Mouse (Mus musculus) inflammation-experienced regulatory T-cells, adult 6 months (primary cell): ENCODE data around the gene Olfr996. TPM values are rescaled to one million over a fixed set of nuclear protein-coding genes. Genes with fewer than 3 reads are reported as not detected.
"Not testable (repeated sequence)": the region's sequence is repeated elsewhere in the genome, so short reads cannot be mapped to it uniquely, and the experiment has no call there.

ENCODE experiments used
- ATAC-seq: one replicate; pipeline ENCODE4 v1.8.0; 2017
- polyA plus RNA-seq, 3 experiments: library from polyadenylated mRNA; unstranded; fragments of 100-300 nt; shearing (Covaris generic); gene quantifications; one replicate each; pipeline ENCODE4 v1.2.1; 2017

Gene Olfr996
- polyA plus RNA-seq: not detected

DNA sequence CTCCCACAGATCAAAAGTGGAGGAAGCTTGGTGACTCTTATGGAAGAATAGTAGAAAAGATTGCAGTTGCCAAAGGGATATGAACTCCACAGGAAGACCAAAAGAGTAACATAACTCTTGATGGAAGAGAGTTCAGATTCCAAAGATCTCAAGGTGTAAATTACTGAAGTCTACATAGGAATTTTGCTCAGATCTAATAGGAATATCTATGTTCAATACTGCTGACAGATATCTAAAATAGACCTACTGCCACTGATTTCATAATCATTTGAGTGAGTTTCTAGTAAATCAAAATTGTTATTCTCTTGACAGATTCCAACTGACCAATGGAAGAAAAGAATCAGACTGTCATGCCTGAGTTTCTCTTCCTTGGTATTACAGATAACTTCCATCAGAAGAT lies at the start of gene Olfr996:
TSS of gene Olfr996 (plus strand) at position 301 of the 400 bp plus-strand sequence.
- ATAC-seq: no peak

DNA sequence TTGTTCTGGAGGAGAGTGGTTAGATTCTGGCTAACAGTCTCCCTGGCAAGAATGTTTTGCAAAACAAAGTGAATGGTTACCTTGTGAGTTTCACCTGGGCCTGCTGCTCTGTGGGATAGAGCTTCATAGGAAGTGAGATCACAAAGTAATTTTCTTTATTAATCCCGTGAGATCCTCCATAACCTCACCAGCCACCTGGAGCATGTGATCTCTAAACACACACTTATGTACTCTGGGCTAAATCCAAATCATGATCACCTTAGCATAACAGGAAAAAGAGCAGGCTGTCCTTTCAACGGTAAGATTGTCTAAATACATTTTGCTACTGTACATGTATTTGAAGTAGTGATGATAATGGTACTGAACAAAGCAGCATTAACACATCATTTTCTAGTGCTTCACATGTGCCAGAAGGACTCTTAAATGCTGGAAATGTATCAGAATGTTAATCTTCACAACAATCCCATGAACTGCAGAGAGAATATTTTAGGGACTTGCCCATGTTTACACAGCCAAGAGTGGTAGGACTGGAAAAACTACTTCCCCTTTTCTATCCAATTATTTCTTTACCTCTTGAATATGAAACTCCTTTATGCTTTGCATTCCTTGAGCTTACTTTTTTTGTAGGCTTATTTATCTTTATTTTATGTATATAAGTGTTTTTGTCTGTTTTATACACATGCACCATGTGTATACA lies 46.8 kb upstream of the Olfr996 start:
- no peak for ATAC-seq

DNA sequence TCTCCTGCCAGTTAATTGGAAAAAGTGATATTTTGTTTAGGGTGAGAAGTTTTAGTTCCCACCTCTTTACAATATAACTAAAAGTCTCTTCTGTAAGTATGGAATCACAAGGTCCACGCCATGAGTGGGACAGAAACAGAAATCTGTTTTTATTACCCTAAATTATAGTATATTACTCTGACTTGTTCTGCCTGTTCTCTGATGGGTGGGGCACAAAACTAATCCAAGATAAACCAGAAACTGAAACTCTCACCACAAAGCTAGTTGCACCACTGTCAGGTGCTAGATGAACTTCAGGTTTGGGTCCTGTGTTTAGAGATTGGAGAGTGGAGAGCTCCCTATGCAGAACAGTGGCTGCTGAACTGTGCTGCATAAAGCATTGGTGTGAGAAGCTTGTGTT lies 45.1 kb upstream of the Olfr996 start:
- no peak for ATAC-seq

DNA sequence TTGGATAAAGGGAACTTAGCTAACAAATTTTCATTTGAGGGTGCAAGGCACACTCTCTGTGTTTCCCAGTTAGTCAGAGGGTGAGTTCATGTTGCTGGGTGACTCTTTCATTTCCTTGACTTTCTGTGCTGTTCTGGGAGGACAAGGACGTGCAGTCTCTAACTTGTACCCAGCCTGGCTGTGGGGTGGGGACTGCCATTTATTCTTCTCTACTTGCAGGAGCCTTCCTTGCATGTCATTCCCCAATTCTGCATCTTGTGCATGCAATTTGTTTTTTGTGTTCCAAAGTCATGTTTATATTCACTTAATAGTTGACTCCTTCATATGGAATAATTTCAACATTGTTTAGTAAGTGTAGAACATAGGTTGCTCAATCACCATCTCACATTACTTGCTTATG lies 24.2 kb upstream of the Olfr996 start:
- no peak for ATAC-seq

DNA sequence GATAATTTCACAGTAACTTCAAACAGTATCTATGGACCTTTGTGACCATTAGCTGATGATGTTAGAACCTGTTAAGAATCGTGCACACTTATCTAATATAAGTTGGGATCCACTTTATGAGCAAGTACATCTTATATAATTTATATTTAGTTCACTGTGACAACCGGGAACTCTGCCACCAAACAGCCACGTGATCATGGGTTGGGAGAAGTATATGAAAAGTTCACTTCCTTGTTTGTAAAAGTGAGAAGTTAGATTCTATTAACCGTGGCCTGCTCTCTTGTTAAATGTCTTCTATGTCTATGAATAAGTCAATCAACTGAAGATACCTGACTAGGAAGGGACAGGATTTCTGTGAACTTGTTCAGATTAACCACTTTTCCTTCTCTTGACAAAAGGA lies 18.8 kb upstream of the Olfr996 start:
- no peak for ATAC-seq

- no peak for ATAC-seq
These were observed 17.8 kb upstream of the Olfr996 start for GRCm38 (mm10) chr2:85561187-85561586.

GRCm38 (mm10) chr2:85588648-85589047 lies 9.6 kb downstream of the Olfr996 start, which contains the start of gene Olfr998:
Gene Olfr998, plus strand, starts transcription at chr2:85588948.
- not testable (repeated sequence) for ATAC-seq

GRCm38 (mm10) chr2:85611803-85612202 lies 32.8 kb downstream of the Olfr996 start, which contains the start of gene Olfr1000:
Gene Olfr1000, minus strand, starts transcription at chr2:85611903.
- ATAC-seq: no peak

Other genes with a start within 250 kb of the Olfr996 start
- gene Olfr987, start 239.9 kb upstream of the Olfr996 start, polyA plus RNA-seq: not detected
- gene Olfr988, start 216.0 kb upstream of the Olfr996 start, polyA plus RNA-seq: not detected
- gene Olfr992, start 169.7 kb upstream of the Olfr996 start, polyA plus RNA-seq: not detected
- not detected for gene Olfr993, start 164.3 kb upstream of the Olfr996 start, polyA plus RNA-seq
- gene Olfr994, start 142.8 kb upstream of the Olfr996 start, polyA plus RNA-seq: not detected
- not detected for gene Olfr995, start 135.6 kb upstream of the Olfr996 start, polyA plus RNA-seq
- gene 4833423E24Rik, start 60.2 kb upstream of the Olfr996 start, polyA plus RNA-seq: not detected
- not detected for gene Olfr998, start 9.7 kb downstream of the Olfr996 start, polyA plus RNA-seq
- not detected for gene Olfr1000, start 32.7 kb downstream of the Olfr996 start, polyA plus RNA-seq
- gene Olfr1002, start 71.5 kb downstream of the Olfr996 start, polyA plus RNA-seq: not detected
- not detected for gene Olfr154, start 85.2 kb downstream of the Olfr996 start, polyA plus RNA-seq
- gene Olfr1006, start 99.6 kb downstream of the Olfr996 start, polyA plus RNA-seq: not detected
- not detected for gene Olfr1008, start 110.2 kb downstream of the Olfr996 start, polyA plus RNA-seq
- gene Olfr1009, start 136.2 kb downstream of the Olfr996 start, polyA plus RNA-seq: not detected
- gene Olfr1012, start 183.6 kb downstream of the Olfr996 start, polyA plus RNA-seq: not detected
- not detected for gene Olfr1013, start 187.9 kb downstream of the Olfr996 start, polyA plus RNA-seq
- not detected for gene Olfr1014, start 193.5 kb downstream of the Olfr996 start, polyA plus RNA-seq
- not detected for gene Olfr1015, start 202.8 kb downstream of the Olfr996 start, polyA plus RNA-seq
- gene Olfr1016, start 223.3 kb downstream of the Olfr996 start, polyA plus RNA-seq: not detected
- not detected for gene Olfr1018, start 239.3 kb downstream of the Olfr996 start, polyA plus RNA-seq